Mouse (Mus musculus): ENCODE data around the gene Chtf18. TPM values are rescaled to one million over a fixed set of nuclear protein-coding genes. Genes with fewer than 3 reads are reported as not detected.

The Chtf18 gene
- polyA plus RNA-seq, 1 experiment from 2014 or later = 26.8 TPM

DNA sequence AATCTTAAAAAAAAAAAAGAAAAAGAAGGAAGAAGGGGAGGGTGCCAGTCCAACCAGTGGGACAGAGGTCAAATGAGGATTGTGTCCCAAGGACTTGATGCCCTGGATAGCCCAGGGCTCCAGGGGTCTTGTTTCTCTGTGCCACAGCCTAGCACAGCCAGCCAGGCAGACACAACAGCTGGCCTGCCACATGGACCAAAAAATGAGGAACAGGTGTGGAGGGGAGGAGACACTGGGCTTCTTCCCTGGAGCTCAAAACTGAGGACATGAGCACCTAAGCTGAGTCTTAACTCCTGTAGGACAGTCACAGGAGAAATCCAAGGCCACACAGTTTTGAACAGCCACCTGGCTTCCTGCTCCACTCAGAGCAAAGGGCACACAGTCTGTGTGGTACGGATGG lies 31.0 kb downstream of the Chtf18 start:
- H3K9me3 ChIP-seq (replicated peaks) = no peaks in the 10 kb centered on the region
- 53% methylated on average over 1 of the region's 1 CpGs for WGBS
- peaks cover 4% of the 10 kb centered on the region; the same call in 1 of the 2 replicates for H3K27me3 ChIP-seq
- no peaks in the 10 kb centered on the region for H3K4me1 ChIP-seq
- H3K4me2 ChIP-seq (replicated peaks) = no peak overlapping the region
- no peaks in the 10 kb centered on the region for H3K36me3 ChIP-seq
- H3K4me3 ChIP-seq = no peak overlapping the region
- H3K9ac ChIP-seq = no peak overlapping the region
- no peak overlapping the region for H3K27ac ChIP-seq
- no peak for ATAC-seq (ENCODE audit: low FRiP score)

DNA sequence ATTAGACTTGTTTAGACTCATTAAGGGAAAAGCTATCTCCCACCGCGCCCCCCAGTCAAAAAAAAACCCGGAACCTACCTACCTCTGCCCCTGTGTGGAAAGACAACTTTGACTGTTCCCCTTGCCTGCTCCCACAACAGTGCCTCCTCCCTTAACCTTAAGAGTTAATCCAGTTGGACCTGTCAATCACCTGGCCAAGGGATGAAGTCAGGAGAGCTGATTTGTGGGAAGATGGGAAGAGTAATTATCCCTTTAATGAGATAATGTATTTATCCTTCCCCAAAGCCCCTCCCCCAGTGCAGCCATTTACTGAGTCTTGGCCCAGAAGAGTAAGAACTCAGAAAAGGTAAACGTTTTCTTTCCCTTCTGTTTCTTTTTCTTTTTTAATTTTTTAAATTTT lies 38.3 kb downstream of the Chtf18 start:
- WGBS = 76% methylated on average over 4 of the region's 4 CpGs
- no peaks in the 10 kb centered on the region for H3K9me3 ChIP-seq (replicated peaks)
- no peak for ATAC-seq (ENCODE audit: low FRiP score)

DNA sequence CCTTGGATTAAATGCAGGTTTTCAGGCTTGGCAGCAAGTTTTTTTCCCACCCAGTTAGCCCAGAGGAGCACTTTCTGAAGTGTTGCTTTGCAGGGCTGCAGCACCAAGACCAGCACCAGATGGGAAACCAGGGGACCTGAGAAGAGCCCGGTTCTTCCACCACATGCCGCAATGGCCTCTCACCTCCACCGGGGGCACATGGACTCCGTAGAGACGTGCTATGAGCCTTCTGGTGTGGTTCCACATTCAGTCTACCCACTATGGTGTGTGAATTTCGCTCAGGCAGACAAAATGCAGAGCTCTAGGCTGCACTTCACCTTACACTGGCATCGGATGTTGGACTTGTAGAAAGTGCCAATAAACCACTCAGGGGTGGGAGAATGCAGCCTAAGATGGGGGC lies 40.9 kb downstream of the Chtf18 start:
- Histone ChIP-seq H3K27me3 (no peaks in the 10 kb centered on the region; the same call in 1 of the 2 replicates), H3K4me3 (no peak overlapping the region), H3K4me2 (replicated peaks) (no peak overlapping the region), H3K9me3 (replicated peaks) (no peaks in the 10 kb centered on the region), H3K4me1 (no peaks in the 10 kb centered on the region; the same call in 1 of the 2 replicates), H3K36me3 (no peaks in the 10 kb centered on the region), H3K27ac (no peak overlapping the region), H3K9ac (no peak overlapping the region)
- WGBS = 44% methylated on average over 7 of the region's 7 CpGs
- no peak for ATAC-seq (ENCODE audit: low FRiP score)

More for the DNA sequence above, 38.3 kb downstream of the Chtf18 start:
- Histone ChIP-seq H3K4me2 (replicated peaks) (no peak overlapping the region), H3K4me1 (no peaks in the 10 kb centered on the region; the same call in 1 of the 2 replicates), H3K27me3 (no peaks in the 10 kb centered on the region; the same call in 1 of the 2 replicates), H3K36me3 (no peaks in the 10 kb centered on the region), H3K9ac (no peak overlapping the region), H3K27ac (no peak overlapping the region), H3K4me3 (no peak overlapping the region)

DNA sequence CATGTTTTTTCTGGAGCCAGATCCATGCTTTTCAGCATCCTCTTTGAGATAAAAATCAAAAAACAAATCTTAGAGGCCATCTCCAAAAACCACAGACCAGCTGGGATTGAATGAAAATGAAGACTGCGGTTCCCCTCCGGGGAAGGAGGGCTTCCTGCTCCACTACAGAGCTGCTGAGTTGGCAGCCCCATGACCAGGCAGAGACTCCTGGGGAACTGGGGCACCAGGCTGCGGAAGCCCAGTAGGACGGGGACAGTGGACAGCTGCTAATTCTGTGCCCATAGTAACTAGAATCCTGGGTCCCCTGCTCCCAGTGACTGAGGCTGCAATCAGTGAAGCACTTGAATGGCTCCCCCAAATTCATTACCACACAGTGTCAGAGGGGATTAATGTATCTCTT lies 45.6 kb downstream of the Chtf18 start:
- H3K4me3 ChIP-seq = no peak overlapping the region
- H3K36me3 ChIP-seq = no peaks in the 10 kb centered on the region
- H3K27me3 ChIP-seq = peaks cover 3% of the 10 kb centered on the region
- no peak overlapping the region for H3K27ac ChIP-seq
- ATAC-seq (ENCODE audit: low FRiP score) = no peak
- peaks cover 17% of the 10 kb centered on the region for H3K4me1 ChIP-seq
- no peak overlapping the region for H3K4me2 ChIP-seq (replicated peaks)
- no peaks in the 10 kb centered on the region for H3K9me3 ChIP-seq (replicated peaks)
- 73% methylated on average over 4 of the region's 4 CpGs for WGBS
- no peak overlapping the region for H3K9ac ChIP-seq

DNA sequence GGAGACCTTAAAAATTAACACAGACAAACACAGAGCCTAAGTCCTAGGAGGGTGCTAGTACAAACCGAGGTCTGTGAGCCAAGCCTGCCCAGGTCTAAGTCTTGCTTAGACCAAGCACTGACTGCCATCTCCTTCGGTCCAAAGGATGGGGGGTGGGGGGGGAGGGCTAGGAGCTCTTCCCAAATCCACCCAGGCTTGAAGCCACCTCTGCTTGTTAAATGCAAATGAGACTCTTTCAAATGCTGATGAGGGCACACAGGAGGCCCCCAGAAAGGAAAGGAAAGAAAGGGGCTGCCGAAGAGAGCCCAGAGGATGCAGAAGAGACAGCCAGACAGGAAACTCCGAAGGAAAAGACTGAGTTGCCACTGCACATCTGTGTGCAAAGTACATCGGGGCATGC lies 47.4 kb downstream of the Chtf18 start:
- 5% methylated on average over 5 of the region's 5 CpGs for WGBS
- H3K36me3 ChIP-seq = no peaks in the 10 kb centered on the region
- no peak overlapping the region for H3K9ac ChIP-seq
- no peaks in the 10 kb centered on the region for H3K9me3 ChIP-seq (replicated peaks)
- 0 out of 2 replicates have a peak overlapping the region, but pooled peaks have one; percentile 7 for H3K4me2 ChIP-seq (replicated peaks)
- ATAC-seq (ENCODE audit: low FRiP score) = peak; percentile 56; the same call in 1 of the 2 replicates
- peaks cover 3% of the 10 kb centered on the region for H3K27me3 ChIP-seq
- H3K4me1 ChIP-seq = peaks cover 17% of the 10 kb centered on the region
- H3K27ac ChIP-seq = peak overlapping the region; percentile 55; the same call in 1 of the 2 replicates
- no peak overlapping the region for H3K4me3 ChIP-seq

DNA sequence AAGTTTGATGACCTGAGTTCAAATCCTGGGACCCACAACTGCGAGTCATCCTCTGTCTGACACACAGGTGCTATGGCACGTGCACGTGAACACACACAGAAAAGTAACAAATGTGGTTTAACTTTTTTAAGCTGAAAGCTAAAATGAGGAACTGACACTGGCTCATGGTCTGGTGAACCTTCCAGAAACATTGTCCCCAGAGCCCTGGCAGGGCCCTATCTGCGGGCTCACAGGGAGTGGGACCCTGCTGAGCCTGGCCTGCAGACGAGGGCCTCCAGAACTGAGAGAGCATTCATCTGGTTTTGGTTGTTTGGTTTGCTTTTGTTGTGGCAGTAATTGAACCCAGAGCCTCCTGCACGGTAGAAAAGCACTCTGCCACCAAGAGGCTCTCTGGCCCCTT lies 49.2 kb downstream of the Chtf18 start:
- no peaks in the 10 kb centered on the region for H3K9me3 ChIP-seq (replicated peaks)
- H3K27me3 ChIP-seq = peaks cover 3% of the 10 kb centered on the region; the same call in 1 of the 2 replicates
- no peak overlapping the region for H3K4me3 ChIP-seq
- ATAC-seq (ENCODE audit: low FRiP score) = no peak
- no peak overlapping the region for H3K27ac ChIP-seq
- H3K9ac ChIP-seq = no peak overlapping the region
- H3K4me1 ChIP-seq = peaks cover 17% of the 10 kb centered on the region
- H3K36me3 ChIP-seq = no peaks in the 10 kb centered on the region
- H3K4me2 ChIP-seq (replicated peaks) = no peak overlapping the region
- 50% methylated on average over 6 of the region's 6 CpGs for WGBS

DNA sequence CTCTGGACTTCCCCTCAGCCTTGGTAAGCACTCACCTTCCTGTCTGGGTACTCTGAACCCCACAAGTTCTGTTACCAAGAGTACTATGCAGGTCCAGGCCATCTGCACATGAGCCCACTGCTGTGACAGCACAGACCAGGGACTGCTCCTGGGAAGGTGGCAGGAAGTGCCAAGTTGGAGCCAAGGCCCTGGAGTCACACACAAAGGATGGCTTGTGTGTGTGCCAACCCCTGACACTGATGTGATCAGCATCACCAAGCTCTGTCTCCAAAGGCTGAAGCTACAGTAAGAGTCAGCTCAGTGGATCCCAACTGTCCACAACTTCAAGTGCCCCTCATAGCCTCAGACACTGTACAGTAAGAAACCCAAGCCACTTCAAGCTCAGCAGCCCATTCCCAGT lies 54.2 kb downstream of the Chtf18 start:
- Histone ChIP-seq H3K4me3 (no peak overlapping the region), H3K36me3 (no peaks in the 10 kb centered on the region), H3K4me1 (peaks cover 16% of the 10 kb centered on the region), H3K9me3 (replicated peaks) (no peaks in the 10 kb centered on the region), H3K27ac (no peak overlapping the region), H3K9ac (no peak overlapping the region), H3K4me2 (replicated peaks) (no peak overlapping the region), H3K27me3 (no peaks in the 10 kb centered on the region)
- no peak for ATAC-seq (ENCODE audit: low FRiP score)

Small RNA genes lying within 50 kb of the gene (microRNA-seq; reads per million reads assigned to microRNA genes)
- gene Gm25083 = not detected

Other genes starting within 250 kb of the Chtf18 start
- gene Sstr5, start 230.1 kb downstream of the Chtf18 start, polyA plus RNA-seq (2016; fragmentation: Nextera tagmentation; extraction: Ambion mirVana) = 0.14 TPM in 1 of 2 replicates, not detected in the other
- gene Sox8, start 156.7 kb downstream of the Chtf18 start, polyA plus RNA-seq (2016; fragmentation: Nextera tagmentation; extraction: Ambion mirVana) = 11.8 and 12.7 TPM in 2 replicates
- 25.7 and 26.2 TPM in 2 replicates for gene Lmf1, start 148.3 kb downstream of the Chtf18 start, polyA plus RNA-seq (2016; fragmentation: Nextera tagmentation; extraction: Ambion mirVana)
- gene Gng13, start 10.2 kb downstream of the Chtf18 start, polyA plus RNA-seq (2016; fragmentation: Nextera tagmentation; extraction: Ambion mirVana) = 0.54 and 0.77 TPM in 2 replicates
- 19.3 and 20.3 TPM in 2 replicates for gene Rpusd1, start 251 bp upstream of the Chtf18 start, polyA plus RNA-seq (2016; fragmentation: Nextera tagmentation; extraction: Ambion mirVana)
- not detected in 2 replicates for gene Mslnl, start 8.6 kb upstream of the Chtf18 start, polyA plus RNA-seq (2016; fragmentation: Nextera tagmentation; extraction: Ambion mirVana)
- gene Msln, start 27.0 kb upstream of the Chtf18 start, polyA plus RNA-seq (2016; fragmentation: Nextera tagmentation; extraction: Ambion mirVana) = 0.75 TPM in 1 of 2 replicates, not detected in the other
- 25.1 and 26.8 TPM in 2 replicates for gene Narfl, start 46.4 kb upstream of the Chtf18 start, polyA plus RNA-seq (2016; fragmentation: Nextera tagmentation; extraction: Ambion mirVana)
- 98.4 and 105 TPM in 2 replicates for gene Haghl, start 58.3 kb upstream of the Chtf18 start, polyA plus RNA-seq (2016; fragmentation: Nextera tagmentation; extraction: Ambion mirVana)
- gene Ccdc78, start 59.2 kb upstream of the Chtf18 start, polyA plus RNA-seq (2016; fragmentation: Nextera tagmentation; extraction: Ambion mirVana) = 0.40 and 0.63 TPM in 2 replicates
- gene Fam173a, start 65.5 kb upstream of the Chtf18 start, polyA plus RNA-seq (2016; fragmentation: Nextera tagmentation; extraction: Ambion mirVana) = 69.7 and 76.0 TPM in 2 replicates
- gene AC134908.4, start 68.2 kb upstream of the Chtf18 start, polyA plus RNA-seq (2016; fragmentation: Nextera tagmentation; extraction: Ambion mirVana) = 0.98 TPM in 1 of 2 replicates, not detected in the other
- 62.2 and 71.0 TPM in 2 replicates for gene Metrn, start 69.7 kb upstream of the Chtf18 start, polyA plus RNA-seq (2016; fragmentation: Nextera tagmentation; extraction: Ambion mirVana)
- 22.8 and 23.5 TPM in 2 replicates for gene Fbxl16, start 81.7 kb upstream of the Chtf18 start, polyA plus RNA-seq (2016; fragmentation: Nextera tagmentation; extraction: Ambion mirVana)
- 25.9 and 27.0 TPM in 2 replicates for gene Wdr24, start 96.2 kb upstream of the Chtf18 start, polyA plus RNA-seq (2016; fragmentation: Nextera tagmentation; extraction: Ambion mirVana)
- gene Jmjd8, start 101.4 kb upstream of the Chtf18 start, polyA plus RNA-seq (2016; fragmentation: Nextera tagmentation; extraction: Ambion mirVana) = 64.0 and 64.7 TPM in 2 replicates
- gene Stub1, start 106.0 kb upstream of the Chtf18 start, polyA plus RNA-seq (2016; fragmentation: Nextera tagmentation; extraction: Ambion mirVana) = 271 and 291 TPM in 2 replicates
- 6.1 and 7.5 TPM in 2 replicates for gene Rhbdl1, start 109.9 kb upstream of the Chtf18 start, polyA plus RNA-seq (2016; fragmentation: Nextera tagmentation; extraction: Ambion mirVana)
- gene Gm20683, start 114.3 kb upstream of the Chtf18 start, polyA plus RNA-seq (2016; fragmentation: Nextera tagmentation; extraction: Ambion mirVana) = 3.9 TPM in 2 replicates
- gene Rhot2, start 117.4 kb upstream of the Chtf18 start, polyA plus RNA-seq (2016; fragmentation: Nextera tagmentation; extraction: Ambion mirVana) = 18.5 and 19.4 TPM in 2 replicates
- gene Wdr90, start 134.1 kb upstream of the Chtf18 start, polyA plus RNA-seq (2016; fragmentation: Nextera tagmentation; extraction: Ambion mirVana) = 30.0 and 31.2 TPM in 2 replicates
- gene Mcrip2, start 141.3 kb upstream of the Chtf18 start, polyA plus RNA-seq (2016; fragmentation: Nextera tagmentation; extraction: Ambion mirVana) = 6.2 and 6.3 TPM in 2 replicates
- 48.7 and 53.2 TPM in 2 replicates for gene Mettl26, start 147.7 kb upstream of the Chtf18 start, polyA plus RNA-seq (2016; fragmentation: Nextera tagmentation; extraction: Ambion mirVana)
- 0.29 and 0.90 TPM in 2 replicates for gene Wfikkn1, start 153.4 kb upstream of the Chtf18 start, polyA plus RNA-seq (2016; fragmentation: Nextera tagmentation; extraction: Ambion mirVana)
- gene Rab40c, start 192.3 kb upstream of the Chtf18 start, polyA plus RNA-seq (2016; fragmentation: Nextera tagmentation; extraction: Ambion mirVana) = 42.1 and 43.6 TPM in 2 replicates
- gene Pigq, start 217.5 kb upstream of the Chtf18 start, polyA plus RNA-seq (2016; fragmentation: Nextera tagmentation; extraction: Ambion mirVana) = 53.6 and 57.5 TPM in 2 replicates
- gene Nhlrc4, start 217.5 kb upstream of the Chtf18 start, polyA plus RNA-seq (2016; fragmentation: Nextera tagmentation; extraction: Ambion mirVana) = 0.27 TPM in 1 of 2 replicates, not detected in the other
- 0.17 and 0.18 TPM in 2 replicates for gene A930017K11Rik, start 225.1 kb upstream of the Chtf18 start, polyA plus RNA-seq (2016; fragmentation: Nextera tagmentation; extraction: Ambion mirVana)